Mouse (Mus musculus) cerebellum, adult 11 months (tissue): ENCODE data around the gene Caprin1.

Source experiments
- DNase-seq: peaks from one replicate; pipeline ENCODE4 v3.0.0; 2022

Caprin1 gene

GRCm38 (mm10) chr2:103796211-103796860 is 1.1 kb downstream of the Caprin1 start:
- peak; percentile 54 for DNase-seq

GRCm38 (mm10) chr2:103795843-103796210 is 1.6 kb downstream of the Caprin1 start:
- peak; percentile 27 for DNase-seq

GRCm38 (mm10) chr2:103792009-103792408 is 5.4 kb downstream of the Caprin1 start:
- no peak for DNase-seq

GRCm38 (mm10) chr2:103785735-103786134 is 11.7 kb downstream of the Caprin1 start:
- DNase-seq = no peak

GRCm38 (mm10) chr2:103784621-103785020 is 12.8 kb downstream of the Caprin1 start:
- no peak for DNase-seq

- no peak for DNase-seq
Observed at GRCm38 (mm10) chr2:103762492-103762891, 35.0 kb downstream of the Caprin1 start.

GRCm38 (mm10) chr2:103761993-103762392 is 35.5 kb downstream of the Caprin1 start:
- DNase-seq = no peak

GRCm38 (mm10) chr2:103760906-103761716 is 36.3 kb downstream of the Caprin1 start, which contains the start of gene Nat10:
Gene Nat10 (minus strand): TSS chr2:103761270.
- peak; percentile 98 for DNase-seq

GRCm38 (mm10) chr2:103760421-103760820 is 37.0 kb downstream of the Caprin1 start:
- DNase-seq = no peak

GRCm38 (mm10) chr2:103755458-103756085 is 41.9 kb downstream of the Caprin1 start:
- DNase-seq = no peak

GRCm38 (mm10) chr2:103754614-103755013 is 42.8 kb downstream of the Caprin1 start:
- no peak for DNase-seq

- DNase-seq = no peak
Observed at GRCm38 (mm10) chr2:103751771-103752170, 45.7 kb downstream of the Caprin1 start.

GRCm38 (mm10) chr2:103749091-103749490 is 48.4 kb downstream of the Caprin1 start:
- DNase-seq = no peak

- DNase-seq = no peak
Observed at GRCm38 (mm10) chr2:103747891-103748290, 49.6 kb downstream of the Caprin1 start.

- DNase-seq = no peak
Observed at GRCm38 (mm10) chr2:103746761-103747160, 50.7 kb downstream of the Caprin1 start.

- DNase-seq = no peak
Observed at GRCm38 (mm10) chr2:103746096-103746495, 51.4 kb downstream of the Caprin1 start.

- DNase-seq = no peak
Observed at GRCm38 (mm10) chr2:103745481-103745880, 52.0 kb downstream of the Caprin1 start.

- peak; percentile 37 for DNase-seq
Observed at GRCm38 (mm10) chr2:103743988-103744387, 53.5 kb downstream of the Caprin1 start.

- DNase-seq = no peak
Observed at GRCm38 (mm10) chr2:103743536-103743935, 53.9 kb downstream of the Caprin1 start.

- no peak for DNase-seq
Observed at GRCm38 (mm10) chr2:103742821-103743220, 54.6 kb downstream of the Caprin1 start.

GRCm38 (mm10) chr2:103731423-103731822 is 66.0 kb downstream of the Caprin1 start:
- no peak for DNase-seq

- no peak for DNase-seq
Observed at GRCm38 (mm10) chr2:103730999-103731398, 66.5 kb downstream of the Caprin1 start.

- no peak for DNase-seq
Observed at GRCm38 (mm10) chr2:103728027-103728540, 69.4 kb downstream of the Caprin1 start.

GRCm38 (mm10) chr2:103724521-103724920 is 72.9 kb downstream of the Caprin1 start:
- no peak for DNase-seq
